ENCODE assay signal across 14 mouse cellular contexts in genomic region chr5:104988000-104988399, GRCm38 (mm10). TPM values are rescaled to one million over a fixed set of nuclear protein-coding genes. Genes with fewer than 3 reads are reported as not detected.
DNase-seq lines count a peak whose midpoint lies in the region; ATAC-seq and TF ChIP-seq lines count a peak whose summit lies in the region.
"Had no signal": no experiment of that assay in that cellular context is flagged by ENCODE, and none has a peak within 500 bp of the region (broad histone marks: within the 10 kb centered on the region; RNA-seq: fewer than 3 reads in every experiment).

No protein-coding gene starts in this region.

- ATAC-seq in kidney, postnatal 0 days (replicated peaks; ENCODE audit: low FRiP score, low read depth), result no peak
- no peak for ATAC-seq in kidney, embryonic 14.5 days (ENCODE audit: low FRiP score, low TSS enrichment)
- no peak for ATAC-seq in megakaryocyte, adult 5-6 weeks (ENCODE audit: poor library complexity, severe bottlenecking)
- ATAC-seq: hindbrain, embryonic 16.5 days had no signal

- no peaks in the 10 kb centered on the region for H3K4me1 ChIP-seq in kidney, postnatal 0 days (replicated peaks; ENCODE audit: insufficient read depth, low read length)
- H3K4me1 ChIP-seq in kidney, embryonic 14.5 days (ENCODE audit: control insufficient read depth, insufficient read depth, low read length), result no peaks in the 10 kb centered on the region
- H3K4me1 ChIP-seq in small intestine, adult 2 months (ENCODE audit: control insufficient read depth, insufficient read depth, insufficient read length, low read length), result no peaks in the 10 kb centered on the region
- H3K4me1 ChIP-seq: heart, embryonic 13.5 days; midbrain, embryonic 12.5 days had no signal

- TF ChIP-seq POLR2A in small intestine, adult 2 months (IDR thresholded peaks at IDR 0.05; ENCODE audit: low read depth, low read length), result no peak

- no peak overlapping the region for H3K4me3 ChIP-seq in kidney, postnatal 0 days (replicated peaks; ENCODE audit: low read depth, low read length)
- no peak overlapping the region for H3K4me3 ChIP-seq in kidney, embryonic 14.5 days (ENCODE audit: low read length)
- H3K4me3 ChIP-seq in small intestine, adult 2 months (ENCODE audit: low read depth, low read length), result no peak overlapping the region
- H3K4me3 ChIP-seq: heart, embryonic 13.5 days; midbrain, embryonic 12.5 days had no signal

- no peaks in the 10 kb centered on the region for H3K27me3 ChIP-seq in kidney, postnatal 0 days (ENCODE audit: insufficient read depth, low read length)
- H3K27me3 ChIP-seq in kidney, embryonic 14.5 days (ENCODE audit: control insufficient read depth, insufficient read depth, low read length), result no peaks in the 10 kb centered on the region
- no peaks in the 10 kb centered on the region for H3K27me3 ChIP-seq in small intestine, adult 2 months (ENCODE audit: control insufficient read depth, insufficient read depth, low read length)
- H3K27me3 ChIP-seq: heart, embryonic 13.5 days; midbrain, embryonic 12.5 days had no signal

- H3K4me2 ChIP-seq in kidney, postnatal 0 days (ENCODE audit: low read length), result no peak overlapping the region
- no peak overlapping the region for H3K4me2 ChIP-seq in kidney, embryonic 14.5 days (replicated peaks; ENCODE audit: low read depth, low read length)
- H3K4me2 ChIP-seq: heart, embryonic 13.5 days; midbrain, embryonic 12.5 days had no signal

- H3K9ac ChIP-seq in kidney, postnatal 0 days (ENCODE audit: low read depth, low read length), result no peak overlapping the region
- H3K9ac ChIP-seq in kidney, embryonic 14.5 days (ENCODE audit: low read depth, low read length), result no peak overlapping the region
- H3K9ac ChIP-seq: heart, embryonic 13.5 days; liver, embryonic 14.5 days; midbrain, embryonic 12.5 days had no signal

- no peaks in the 10 kb centered on the region for H3K36me3 ChIP-seq in kidney, postnatal 0 days (ENCODE audit: insufficient read depth, low read length)
- H3K36me3 ChIP-seq in kidney, embryonic 14.5 days (ENCODE audit: control insufficient read depth, insufficient read depth, low read length), result no peaks in the 10 kb centered on the region
- no peaks in the 10 kb centered on the region for H3K36me3 ChIP-seq in small intestine, adult 2 months (ENCODE audit: control insufficient read depth, insufficient read depth, low read length)
- H3K36me3 ChIP-seq: heart, embryonic 13.5 days; midbrain, embryonic 12.5 days had no signal

- DNase-seq in adrenal gland, adult 2 months, result peak; percentile 5
- no peak for DNase-seq in adrenal gland, adult 18-20 months (ENCODE audit: low spot score in 2 of 2)
- peak; percentile 13 for DNase-seq in kidney, postnatal 0 days (ENCODE audit: low spot score)
- peak; percentile 11 for DNase-seq in kidney, postnatal 10 days
- DNase-seq in ovary, postnatal 14 days (ENCODE audit: low spot score), result no peak
- DNase-seq: cerebellum, adult 9-11 months; thymus, postnatal 4 days had no signal

- 60% methylated on average over 2 of the region's 2 CpGs for WGBS in kidney, postnatal 0 days
- 50% methylated on average over 2 of the region's 2 CpGs for WGBS in kidney, embryonic 14.5 days
- WGBS in small intestine, adult 2 months, result 48% methylated on average over 2 of the region's 2 CpGs

- no peak overlapping the region for H3K27ac ChIP-seq in kidney, postnatal 0 days
- H3K27ac ChIP-seq in kidney, embryonic 14.5 days (ENCODE audit: low read depth, low read length), result no peak overlapping the region
- 0 out of 2 replicates have a peak overlapping the region, but pooled peaks have one; percentile 1 for H3K27ac ChIP-seq in small intestine, adult 2 months (ENCODE audit: insufficient read depth, low read depth, low read length)
- H3K27ac ChIP-seq: heart, embryonic 13.5 days; liver, embryonic 14.5 days; midbrain, embryonic 12.5 days had no signal

- TF ChIP-seq CTCF in kidney, postnatal 0 days (IDR thresholded peaks at IDR 0.05; ENCODE audit: low read depth), result no peak
- TF ChIP-seq CTCF in small intestine, adult 2 months (IDR thresholded peaks at IDR 0.05; ENCODE audit: extremely low read depth, insufficient read length, insufficient replicate concordance, low read depth, low read length), result no peak

- no peaks in the 10 kb centered on the region for H3K9me3 ChIP-seq in kidney, postnatal 0 days (replicated peaks; ENCODE audit: low read length)
- H3K9me3 ChIP-seq in kidney, embryonic 14.5 days (ENCODE audit: control insufficient read depth, low read length), result no peaks in the 10 kb centered on the region
- H3K9me3 ChIP-seq: heart, embryonic 13.5 days; midbrain, embryonic 12.5 days had no signal

RNA-seq across cellular contexts. Expression of gene Abcg3, which starts 5.5 kb away (rescaled TPM):
- under 1 TPM; 0.37 to 0.73 TPM for total RNA-seq in adrenal gland, adult 2 months (2021)
- polyA plus RNA-seq in adrenal gland, adult 2 months (2012; rRNA removed), result 0.07 and 0.13 TPM in 2 replicates
- under 1 TPM; 0.53 to 0.93 TPM for total RNA-seq in adrenal gland, adult 18-20 months (2021)
- polyA plus RNA-seq in kidney, postnatal 0 days (2015; fragmentation: Nextera tagmentation; extraction: Ambion mirVana), result 0.78 and 1.1 TPM in 2 replicates
- polyA plus RNA-seq in kidney, embryonic 14.5 days (2014; fragmentation: Nextera tagmentation; extraction: Ambion mirVana), result 0.94 and 0.95 TPM in 2 replicates
- polyA plus RNA-seq in small intestine, adult 2 months (2012; rRNA removed), result 0.19 and 0.52 TPM in 2 replicates
- total RNA-seq in megakaryocyte, adult 5-6 weeks (2015), result 3.0 and 3.5 TPM in 2 replicates
- total RNA-seq in megakaryocyte, adult 5-6 weeks (2017), result 5.3 and 6.4 TPM in 2 replicates

Comparison
In these comparisons a context has a peak if more than half of its experiments do, and no peak if none do; other contexts are left out.
1. DNase-seq: peak in adrenal gland, adult 2 months (single experiment), kidney, postnatal 0 days (single experiment) and kidney, postnatal 10 days (single experiment); none in adrenal gland, adult 18-20 months (0 of 2) and ovary, postnatal 14 days (single experiment).